Mouse (Mus musculus) erythroblast, embryonic 14.5 days (primary cell): Measurements from ENCODE around the gene Scaf1. TPM values are rescaled to one million over a fixed set of nuclear protein-coding genes. Genes with fewer than 3 reads are reported as not detected.

Experiments
- H3K27me3 ChIP-seq: 2 replicates; pipeline ENCODE4 v1.6.1; 2012; ENCODE audit warnings: inconsistent platforms; ENCODE audit not compliant: control insufficient read depth
- H3K36me3 ChIP-seq: 2 replicates; pipeline ENCODE4 v1.6.1; 2012; ENCODE audit warnings: mild to moderate bottlenecking, inconsistent platforms; ENCODE audit not compliant: control insufficient read depth
- H3K4me1 ChIP-seq: 2 replicates; pipeline ENCODE4 v1.6.1; 2012; ENCODE audit warnings: inconsistent platforms; ENCODE audit not compliant: control insufficient read depth
- H3K4me3 ChIP-seq: replicated peaks from 2 replicates; pipeline ENCODE3; 2012; ENCODE audit warnings: moderate library complexity, mild to moderate bottlenecking, inconsistent platforms
- H3K9me3 ChIP-seq: 2 replicates; pipeline ENCODE4 v1.6.1; 2012; ENCODE audit warnings: low read length, inconsistent platforms, mixed read lengths; ENCODE audit not compliant: control insufficient read depth
- GATA1 ChIP-seq: IDR thresholded peaks from 2 replicates; pipeline ENCODE4 v1.6.1; 2012; ENCODE audit warnings: low read length, inconsistent platforms, mixed read lengths
- TAL1 ChIP-seq: IDR thresholded peaks from 3 replicates; pipeline ENCODE4 v1.6.1; 2012; ENCODE audit warnings: low read length, inconsistent platforms, mixed read lengths
- polyA plus RNA-seq: library from polyadenylated mRNA; stranded (reverse); fragments of >175 nt; gene quantifications from 2 replicates; pipeline ENCODE4 v1.2.3, GENCODE M21; 2012

Gene Scaf1
- polyA plus RNA-seq, 1 experiment, result 29.6 TPM

- Histone ChIP-seq H3K4me1 (peaks cover 42% of the 10 kb centered on the region), H3K36me3 (peaks cover 20% of the 10 kb centered on the region), H3K4me3 (peak overlapping the region; percentile 74), H3K9me3 (no peaks in the 10 kb centered on the region), H3K27me3 (no peaks in the 10 kb centered on the region)
- TF ChIP-seq TAL1 (no peak), GATA1 (no peak)
Measured at GRCm38 (mm10) chr7:45053117-45053930, 37.2 kb upstream of the Scaf1 start.

- peak within 1 kb of the TSS; percentile 74 for H3K4me3 ChIP-seq
Measured at GRCm38 (mm10) chr7:45052862-45053116, 36.6 kb upstream of the Scaf1 start, which contains the start of gene Prr12. Prr12 (minus strand) TSS chr7:45052881.

GRCm38 (mm10) chr7:45052181-45052861, 36.2 kb upstream of the Scaf1 start:
- peaks cover 42% of the 10 kb centered on the region for H3K4me1 ChIP-seq
- H3K9me3 ChIP-seq, result no peaks in the 10 kb centered on the region
- no peak for TF ChIP-seq GATA1
- no peak for TF ChIP-seq TAL1

More at GRCm38 (mm10) chr7:45052862-45053116, 36.6 kb upstream of the Scaf1 start, which contains the start of gene Prr12:
- peaks cover 42% of the 10 kb centered on the region for H3K4me1 ChIP-seq
- no peaks in the 10 kb centered on the region for H3K9me3 ChIP-seq
- no peak for TF ChIP-seq TAL1
- TF ChIP-seq GATA1, result no peak
- H3K36me3 ChIP-seq, result peaks cover 26% of the 10 kb centered on the region
- no peaks in the 10 kb centered on the region for H3K27me3 ChIP-seq

GRCm38 (mm10) chr7:45051601-45051974, 35.4 kb upstream of the Scaf1 start:
- no peaks in the 10 kb centered on the region for H3K9me3 ChIP-seq
- no peaks in the 10 kb centered on the region for H3K27me3 ChIP-seq
- H3K4me3 ChIP-seq, result peak overlapping the region; percentile 74
- TF ChIP-seq TAL1 (no peak), GATA1 (no peak)
- peaks cover 40% of the 10 kb centered on the region for H3K4me1 ChIP-seq
- H3K36me3 ChIP-seq, result peaks cover 38% of the 10 kb centered on the region

More at GRCm38 (mm10) chr7:45052181-45052861, 36.2 kb upstream of the Scaf1 start:
- H3K36me3 ChIP-seq, result peaks cover 30% of the 10 kb centered on the region
- peak overlapping the region; percentile 74 for H3K4me3 ChIP-seq
- no peaks in the 10 kb centered on the region for H3K27me3 ChIP-seq

GRCm38 (mm10) chr7:45050945-45051600, 34.9 kb upstream of the Scaf1 start:
- TF ChIP-seq GATA1 (no peak), TAL1 (no peak)
- Histone ChIP-seq H3K9me3 (no peaks in the 10 kb centered on the region), H3K27me3 (no peaks in the 10 kb centered on the region), H3K4me3 (peak overlapping the region; percentile 74), H3K4me1 (peaks cover 38% of the 10 kb centered on the region), H3K36me3 (peaks cover 43% of the 10 kb centered on the region)

- peaks cover 57% of the 10 kb centered on the region for H3K36me3 ChIP-seq
Measured at GRCm38 (mm10) chr7:45048923-45049657, 32.9 kb upstream of the Scaf1 start.

GRCm38 (mm10) chr7:45048001-45048890, 32.1 kb upstream of the Scaf1 start:
- H3K36me3 ChIP-seq, result peaks cover 66% of the 10 kb centered on the region
- H3K4me1 ChIP-seq, result peaks cover 23% of the 10 kb centered on the region
- H3K4me3 ChIP-seq, result no peak overlapping the region
- no peak for TF ChIP-seq GATA1
- TF ChIP-seq TAL1, result no peak
- H3K27me3 ChIP-seq, result no peaks in the 10 kb centered on the region
- no peaks in the 10 kb centered on the region for H3K9me3 ChIP-seq

More at GRCm38 (mm10) chr7:45048923-45049657, 32.9 kb upstream of the Scaf1 start:
- Histone ChIP-seq H3K4me1 (peaks cover 31% of the 10 kb centered on the region), H3K27me3 (no peaks in the 10 kb centered on the region), H3K9me3 (no peaks in the 10 kb centered on the region), H3K4me3 (no peak overlapping the region)
- TF ChIP-seq TAL1 (no peak), GATA1 (no peak)

GRCm38 (mm10) chr7:45047491-45047890, 31.3 kb upstream of the Scaf1 start:
- Histone ChIP-seq H3K4me3 (no peak overlapping the region), H3K27me3 (no peaks in the 10 kb centered on the region), H3K36me3 (peaks cover 73% of the 10 kb centered on the region), H3K9me3 (no peaks in the 10 kb centered on the region), H3K4me1 (peaks cover 18% of the 10 kb centered on the region)
- TF ChIP-seq TAL1, result no peak
- TF ChIP-seq GATA1, result no peak
